Mouse (Mus musculus): Measurements from ENCODE around the gene Cabp2.

DNA sequence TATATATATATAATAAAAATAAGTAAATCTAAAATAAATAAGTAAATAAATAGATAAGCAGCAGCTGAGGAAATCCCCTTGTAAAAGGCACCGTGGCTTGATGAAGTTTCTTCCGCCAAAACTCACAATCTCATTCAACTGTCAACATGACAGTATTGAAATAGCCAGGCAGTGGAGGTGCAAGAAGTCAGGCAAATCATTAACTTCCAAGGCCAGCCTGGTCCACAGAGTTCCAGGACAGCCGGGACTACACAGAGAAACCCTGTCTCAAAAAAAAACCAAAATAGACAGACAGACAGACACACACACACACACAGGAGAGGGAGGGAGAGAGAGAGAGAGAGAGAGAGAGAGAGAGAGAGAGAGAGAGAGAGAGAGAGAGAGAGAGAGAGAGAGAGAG is 48.1 kb upstream of the Cabp2 start:
- TF ChIP-seq POLR2A (IDR thresholded peaks at IDR 0.05; ENCODE audit: insufficient read depth, low read depth, low read length) (no peak), CTCF (IDR thresholded peaks at IDR 0.05) (no peak)
